Mouse (Mus musculus) layer of hippocampus, postnatal 36 days (tissue): ENCODE measurements around the gene Foxn3. TPM values are rescaled to one million over a fixed set of nuclear protein-coding genes. Genes with fewer than 3 reads are reported as not detected.

Source experiments
- DNase-seq, 2 experiments: peaks; one replicate each; pipeline ENCODE4 v3.0.0; 2022
- total RNA-seq, 2 experiments: library from RNA; stranded (reverse); gene quantifications; 2 replicates each; pipeline ENCODE4 v1.2.3; 2021

Gene Foxn3
- total RNA-seq, 2 experiments from 2014 or later: 53.7 to 55.2 TPM

DNA sequence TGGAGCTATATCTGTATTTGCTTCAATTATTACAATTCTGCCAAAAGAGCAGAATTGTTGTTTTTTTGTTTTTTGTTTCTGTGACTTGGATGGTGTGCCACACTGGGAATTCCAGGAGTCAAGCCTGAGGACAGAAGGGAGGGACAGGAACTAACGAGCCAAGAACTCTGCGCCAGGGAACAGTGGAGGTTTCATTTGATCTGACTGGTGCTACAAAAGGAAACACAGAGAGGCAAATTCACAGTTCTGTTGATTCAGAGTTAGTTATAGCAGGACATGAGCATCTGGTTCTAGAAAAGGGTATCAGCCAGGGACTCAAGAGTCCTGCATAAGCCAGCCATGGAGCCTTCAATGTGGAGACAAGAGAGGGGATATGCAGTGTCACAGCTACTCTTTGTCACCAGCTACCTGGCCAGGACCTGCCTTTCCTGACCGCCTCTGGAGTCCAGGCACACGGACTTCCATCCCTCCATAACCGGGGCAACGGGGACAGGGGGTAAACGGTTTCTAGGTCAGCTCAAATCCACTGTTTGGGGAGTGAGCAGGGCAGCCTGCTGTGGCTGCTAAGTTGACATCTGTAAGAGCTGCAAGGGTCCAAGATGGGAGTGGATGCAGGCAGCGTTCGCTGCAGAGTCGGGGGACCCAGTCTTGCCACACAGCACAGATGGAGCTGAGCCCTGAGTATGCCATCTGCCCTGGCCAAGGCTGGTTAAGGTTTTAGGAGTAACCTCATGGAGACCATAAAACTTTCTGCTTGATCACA, 316.2 kb downstream of the Foxn3 start:
- no peak for DNase-seq

DNA sequence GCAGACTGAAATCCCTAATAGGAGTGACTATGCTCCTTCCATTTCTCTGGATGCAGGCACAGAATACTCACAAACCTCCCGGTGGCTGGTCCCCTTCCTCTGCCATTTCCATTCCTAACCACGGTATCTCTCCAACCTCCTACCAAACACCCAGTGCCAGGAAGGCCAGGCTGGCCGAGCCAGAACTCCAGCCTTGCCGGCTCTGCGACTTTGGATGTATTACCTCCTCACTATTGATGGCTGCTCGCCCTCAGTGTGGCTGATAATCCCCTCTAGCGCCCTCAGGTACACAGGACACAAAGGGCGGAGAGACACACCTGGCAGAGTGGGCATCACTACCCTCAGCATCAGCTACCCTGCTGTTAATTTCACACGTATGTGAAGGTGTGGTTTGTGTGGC, 318.7 kb downstream of the Foxn3 start:
- DNase-seq: no peak

DNA sequence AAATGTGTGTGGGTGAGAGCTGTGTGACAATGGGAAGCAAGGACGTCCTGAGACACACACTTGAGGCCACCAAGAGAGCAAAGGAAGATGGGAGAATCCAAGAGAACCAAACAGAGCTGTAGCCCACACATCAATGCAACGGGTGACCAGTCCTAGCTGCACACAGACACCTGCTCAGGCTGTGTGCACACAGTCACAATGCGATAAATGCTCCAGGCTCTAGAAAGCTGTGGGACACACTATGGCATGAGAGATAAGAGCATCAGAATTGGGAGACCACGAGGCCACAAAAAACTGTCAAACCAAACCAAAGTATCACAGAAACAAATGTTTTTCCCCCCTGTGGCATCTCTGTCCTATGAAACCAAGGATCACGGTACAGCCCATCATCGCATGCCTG, 319.1 kb downstream of the Foxn3 start:
- no peak for DNase-seq

DNA sequence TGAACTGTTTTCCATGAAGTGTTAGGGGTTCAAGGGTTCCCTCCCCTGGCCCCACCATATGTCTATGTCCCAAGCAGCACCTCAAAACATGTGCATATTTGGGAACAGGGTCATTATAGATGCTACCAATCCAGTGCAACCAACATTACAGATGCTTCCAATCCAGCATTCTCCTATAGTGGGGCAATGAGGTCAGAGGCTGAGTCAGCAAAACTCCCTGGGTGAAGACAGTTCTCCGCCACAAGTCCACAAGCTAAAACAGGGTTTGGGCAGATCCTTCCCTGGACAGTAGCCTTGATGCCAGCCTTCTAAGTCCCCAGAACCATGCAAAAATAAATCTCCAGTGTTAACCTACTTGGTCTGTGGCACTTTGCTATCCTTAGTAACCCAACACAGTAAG, 320.1 kb downstream of the Foxn3 start:
- DNase-seq: no peak

DNA sequence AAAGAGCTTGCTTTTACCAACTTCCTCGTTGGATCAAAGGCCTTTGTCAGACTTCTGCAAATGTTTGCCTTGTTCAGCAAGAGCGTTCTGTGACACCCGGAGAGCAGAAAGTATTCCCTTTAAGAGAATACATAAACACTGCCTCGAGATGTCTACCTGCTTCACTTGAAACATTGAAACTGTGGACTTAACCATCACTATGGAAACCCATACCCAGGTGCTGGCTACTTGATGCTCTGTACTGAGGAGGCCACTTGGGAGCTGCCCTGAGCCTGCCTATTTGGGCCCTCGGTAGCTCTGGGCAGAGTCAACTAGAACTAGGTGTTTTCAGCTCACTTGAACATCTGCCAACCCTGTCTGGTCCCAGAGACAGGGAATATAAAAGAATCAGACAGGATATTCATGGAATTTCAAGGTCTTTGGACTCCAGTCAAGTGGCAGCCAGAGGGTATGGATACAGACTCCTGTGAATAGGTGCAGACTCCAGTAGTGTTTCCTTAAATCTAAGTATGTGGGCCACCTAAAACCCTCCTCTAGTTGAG, 323.1 kb downstream of the Foxn3 start:
- DNase-seq: no peak

DNA sequence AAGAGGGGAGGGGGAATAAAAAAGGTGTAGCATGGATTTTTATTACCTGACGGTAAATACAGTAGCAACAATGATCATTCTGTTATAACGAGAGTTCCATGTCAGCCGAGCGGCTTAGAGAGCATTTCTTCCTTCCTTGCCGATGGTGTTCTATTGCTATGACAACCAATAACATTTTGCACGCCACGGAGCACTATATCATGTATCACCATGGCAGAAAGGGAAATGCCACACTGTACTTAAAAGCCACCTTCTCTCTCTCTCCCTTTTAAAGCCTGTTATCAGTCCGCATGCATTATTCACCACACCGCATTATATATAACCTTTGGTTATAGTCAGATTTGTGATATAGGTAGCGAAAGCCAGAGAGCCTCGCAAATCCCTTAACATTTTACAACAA, 323.6 kb downstream of the Foxn3 start:
- no peak for DNase-seq

DNA sequence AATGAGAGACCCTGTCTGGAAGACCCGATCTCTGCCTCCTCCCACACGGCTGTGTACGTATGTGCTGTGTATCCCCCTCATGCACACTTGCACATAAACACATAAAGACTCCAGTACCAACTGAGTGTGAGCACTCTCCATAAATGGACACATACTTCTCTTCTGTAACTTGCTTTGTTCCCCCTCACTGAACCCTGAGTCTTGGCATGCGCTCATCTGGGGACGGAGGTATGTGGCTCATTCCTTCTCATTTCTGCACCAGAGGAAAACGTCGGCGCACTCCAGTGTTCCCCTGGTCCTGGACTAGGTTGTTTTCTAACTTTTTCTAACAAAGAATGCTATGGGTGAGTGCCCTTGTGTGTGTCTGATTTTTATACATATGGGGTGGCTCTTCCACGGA, 325.9 kb downstream of the Foxn3 start:
- DNase-seq: no peak

DNA sequence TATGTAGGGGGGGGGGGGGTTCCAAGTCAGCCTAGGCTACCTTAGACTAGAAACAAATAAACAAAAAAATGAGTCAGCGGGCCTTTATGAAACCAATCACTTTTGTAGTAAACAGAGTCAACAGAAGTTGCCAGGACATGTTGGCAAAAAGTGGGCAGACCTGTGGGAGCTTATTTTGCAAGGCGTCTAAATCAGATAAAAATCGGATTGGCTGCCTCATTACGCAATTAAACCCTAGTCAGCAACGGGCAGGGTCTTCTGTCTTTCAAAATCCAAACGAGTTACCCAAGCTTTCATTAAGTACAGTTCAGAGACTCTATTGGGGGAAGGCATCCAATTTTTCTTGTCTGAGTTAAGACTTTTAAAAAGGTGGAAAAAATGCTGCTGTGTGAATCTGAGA, 329.0 kb downstream of the Foxn3 start:
- DNase-seq: no peak

DNA sequence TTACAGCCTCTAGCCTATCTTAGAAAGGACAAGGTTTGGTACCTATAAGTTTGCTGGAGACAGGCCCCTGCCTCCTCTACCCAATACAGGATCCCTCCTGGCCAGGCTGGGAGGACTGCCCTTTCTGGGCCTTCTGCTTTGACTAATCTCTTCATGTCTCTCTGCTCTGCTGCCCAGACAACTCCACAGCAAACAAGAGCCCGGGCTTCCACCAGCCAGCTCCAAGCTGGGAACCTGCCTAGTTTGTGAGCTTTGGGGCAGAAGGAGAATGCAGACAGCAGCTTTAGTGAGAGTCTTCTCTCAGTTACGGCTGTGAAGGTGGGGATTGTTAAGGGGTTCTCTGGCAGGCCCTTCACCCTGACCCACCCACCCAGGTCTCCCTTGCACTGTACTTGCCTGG, 330.0 kb downstream of the Foxn3 start:
- DNase-seq: no peak

DNA sequence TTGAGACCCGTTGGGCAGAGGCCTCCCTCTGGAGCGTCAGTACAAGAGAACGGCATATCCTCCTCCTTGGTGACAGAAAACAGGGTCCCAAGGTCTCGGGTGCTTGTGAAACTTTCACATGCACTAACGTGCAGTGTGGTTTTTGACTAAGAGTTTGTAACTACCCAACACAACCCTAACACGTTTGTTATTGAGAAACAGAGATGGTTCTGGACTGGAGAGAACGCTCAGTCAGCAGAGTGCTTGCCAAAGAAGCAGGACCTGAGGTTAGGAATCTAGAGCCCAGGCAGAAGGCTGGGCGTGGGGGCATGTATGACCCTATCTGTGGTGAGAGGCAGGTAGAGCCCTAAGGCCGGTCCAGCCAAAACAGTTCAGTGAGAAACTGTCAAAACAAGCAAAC, 330.9 kb downstream of the Foxn3 start:
- DNase-seq: no peak

DNA sequence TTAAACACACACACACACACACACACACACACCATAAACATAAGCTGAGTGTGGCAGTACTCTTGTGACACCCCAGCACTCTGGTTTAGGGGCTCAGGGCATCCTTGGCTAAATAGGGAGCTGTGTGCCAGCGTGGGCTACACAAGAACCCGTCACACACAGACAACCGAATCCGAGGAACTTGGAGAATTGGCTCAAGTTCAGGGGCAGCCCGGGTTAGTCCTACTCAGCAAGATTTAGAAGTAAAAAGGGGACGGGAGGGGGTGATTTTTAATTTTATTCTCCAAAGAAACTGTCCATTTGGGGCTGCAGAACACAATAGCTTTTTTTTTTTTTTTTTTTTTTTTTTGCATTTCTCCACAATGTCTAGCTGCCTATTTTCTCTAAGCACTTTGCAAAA, 332.1 kb downstream of the Foxn3 start:
- no peak for DNase-seq

DNA sequence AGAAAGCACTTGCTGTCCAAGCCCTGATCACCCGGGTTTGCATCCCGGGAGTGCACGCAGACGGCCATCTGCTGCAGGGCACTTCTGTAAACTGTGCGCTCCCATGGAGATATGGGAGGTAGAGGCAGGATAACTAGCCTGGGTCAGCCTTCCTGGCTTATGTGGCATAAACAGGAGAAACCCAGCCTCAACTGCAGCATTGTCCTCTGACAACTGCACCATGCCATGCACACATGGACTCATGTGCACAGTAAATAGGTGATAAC, 332.7 kb downstream of the Foxn3 start:
- no peak for DNase-seq

DNA sequence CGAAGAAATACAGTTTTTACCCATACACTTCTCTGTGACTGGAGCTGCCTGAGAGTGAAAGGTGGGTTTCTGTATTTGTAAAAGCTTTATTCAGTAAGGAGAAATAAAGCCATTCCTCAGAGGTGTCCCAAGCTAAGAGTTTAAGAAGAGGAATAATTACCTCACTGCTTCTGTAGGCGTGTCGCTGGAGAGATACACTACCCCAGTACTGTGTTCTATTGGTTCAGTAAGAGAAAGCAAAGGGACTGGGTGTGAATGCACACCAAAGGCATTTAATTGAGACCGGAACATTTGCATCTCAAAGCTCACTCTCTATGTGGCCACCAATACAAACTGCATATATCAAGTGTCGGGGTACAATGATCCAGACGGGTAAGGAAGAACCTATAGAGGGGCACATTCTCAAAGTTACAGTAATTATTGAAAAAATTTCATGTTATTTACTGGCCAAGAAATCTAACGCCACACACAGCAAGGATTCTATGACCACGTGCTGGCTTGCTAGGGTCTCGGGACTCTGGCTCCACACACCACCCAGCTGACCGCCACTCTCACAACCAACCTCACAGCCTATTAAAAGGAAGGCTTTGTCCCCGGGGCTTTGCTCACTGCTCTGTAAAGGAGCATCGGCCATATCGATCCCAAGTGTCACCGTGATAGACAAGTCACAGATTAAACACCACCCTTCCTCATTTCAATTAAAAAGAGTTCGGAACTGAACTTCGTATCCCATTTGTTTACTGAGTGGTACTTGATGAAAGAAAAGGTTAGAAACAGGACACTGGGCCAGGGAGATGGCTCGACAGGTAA, 333.2 kb downstream of the Foxn3 start:
- no peak for DNase-seq

DNA sequence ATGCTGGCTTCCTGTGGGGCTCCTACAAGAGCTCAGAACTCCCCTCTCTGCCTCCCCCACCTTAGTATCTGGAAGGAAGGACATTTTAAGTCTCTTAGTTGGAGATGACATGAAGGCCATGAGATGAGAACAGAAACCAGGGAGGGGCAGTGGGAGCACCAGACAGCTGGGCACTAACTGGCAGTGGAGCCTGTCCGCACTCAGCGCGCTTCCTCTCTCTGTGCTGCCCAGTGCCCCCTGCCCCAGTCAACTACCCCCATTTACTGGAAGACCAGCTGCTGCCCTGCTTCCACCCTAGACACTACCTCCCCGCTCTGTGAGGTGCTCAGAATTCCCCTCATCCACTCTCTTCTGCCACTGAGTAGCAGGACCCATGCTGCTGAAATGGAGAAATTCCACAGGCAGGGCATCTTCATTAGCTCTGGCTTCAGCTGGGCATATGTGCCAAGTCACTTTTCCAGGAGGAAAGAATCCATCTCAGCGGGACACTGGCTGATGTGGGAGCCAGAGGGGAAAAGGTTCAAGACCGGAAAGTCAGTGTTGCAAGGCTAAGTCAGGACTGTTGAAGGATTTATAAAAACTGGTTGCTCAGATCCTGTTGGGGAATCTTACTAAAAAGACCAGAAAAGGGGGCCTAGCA, 335.9 kb downstream of the Foxn3 start:
- no peak for DNase-seq

DNA sequence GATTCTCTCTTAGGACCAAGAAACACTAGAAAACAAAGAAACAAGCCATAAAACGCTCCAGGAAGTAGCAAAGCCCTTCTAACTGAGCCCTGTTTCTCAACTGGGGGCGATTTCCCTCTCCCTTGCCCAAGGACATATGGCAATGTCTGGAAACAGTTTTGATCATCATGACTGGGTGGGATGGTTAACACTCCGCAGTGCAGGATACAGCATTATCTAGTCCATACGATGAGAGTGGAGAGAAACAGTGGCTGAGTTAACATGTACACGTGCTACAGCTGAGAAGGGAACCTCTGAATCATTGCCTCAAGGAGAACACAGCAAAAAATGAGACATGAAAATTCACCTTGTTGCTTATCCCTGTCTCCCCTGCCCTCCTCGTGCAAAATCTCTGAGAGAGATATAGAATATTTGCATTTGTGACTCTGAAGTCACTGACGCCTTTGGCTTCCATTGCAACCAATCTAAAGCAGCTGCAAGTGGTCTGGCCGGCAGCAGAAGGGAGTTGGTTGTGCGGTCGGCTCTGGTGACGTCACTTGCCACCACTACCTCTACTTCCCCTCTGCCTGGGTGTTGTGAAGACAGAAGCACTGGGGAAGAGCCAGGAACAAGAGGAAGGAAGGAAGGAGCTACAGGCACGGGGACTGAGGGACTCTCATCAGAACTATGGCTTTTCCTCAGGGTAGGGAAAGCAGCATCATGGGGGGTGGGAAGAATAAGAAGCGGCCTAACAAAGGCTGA, 338.3 kb downstream of the Foxn3 start:
- no peak for DNase-seq

DNA sequence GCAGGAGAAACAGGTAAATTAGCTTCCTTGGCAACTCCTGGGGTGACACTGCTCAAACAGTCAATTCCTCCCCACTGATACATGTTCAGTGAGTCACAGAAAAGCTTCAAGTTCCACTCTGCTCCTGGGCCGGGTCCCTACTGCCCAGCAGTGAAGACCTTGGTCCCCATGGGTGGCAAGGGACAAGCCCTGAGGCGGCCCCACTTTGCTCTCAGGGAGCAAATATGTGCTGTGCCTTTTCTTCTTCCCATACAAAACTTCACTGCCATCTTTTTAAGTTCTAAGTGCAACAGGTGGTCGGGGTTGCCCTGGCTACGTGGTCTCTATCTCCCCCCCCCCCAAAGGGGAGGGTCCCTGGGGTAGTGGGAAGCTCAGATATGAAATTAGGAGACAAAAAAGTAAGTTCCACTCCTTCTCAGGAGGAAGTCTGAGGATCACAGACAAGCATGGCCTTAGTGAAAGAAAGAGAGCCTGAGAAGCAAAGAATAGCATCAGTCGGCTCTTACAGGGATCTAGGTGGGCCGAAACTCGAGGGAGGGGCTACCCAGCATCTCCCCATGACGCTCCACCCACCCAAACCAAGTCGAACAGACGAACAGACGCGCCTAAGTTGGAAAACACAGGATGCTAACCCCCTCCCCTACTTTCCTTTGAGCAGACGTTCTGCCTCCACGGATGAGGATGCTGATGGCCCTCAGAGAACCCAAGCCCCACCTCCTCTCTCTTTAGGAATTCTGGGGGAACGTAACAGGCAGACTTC, 342.1 kb downstream of the Foxn3 start:
- no peak for DNase-seq

DNA sequence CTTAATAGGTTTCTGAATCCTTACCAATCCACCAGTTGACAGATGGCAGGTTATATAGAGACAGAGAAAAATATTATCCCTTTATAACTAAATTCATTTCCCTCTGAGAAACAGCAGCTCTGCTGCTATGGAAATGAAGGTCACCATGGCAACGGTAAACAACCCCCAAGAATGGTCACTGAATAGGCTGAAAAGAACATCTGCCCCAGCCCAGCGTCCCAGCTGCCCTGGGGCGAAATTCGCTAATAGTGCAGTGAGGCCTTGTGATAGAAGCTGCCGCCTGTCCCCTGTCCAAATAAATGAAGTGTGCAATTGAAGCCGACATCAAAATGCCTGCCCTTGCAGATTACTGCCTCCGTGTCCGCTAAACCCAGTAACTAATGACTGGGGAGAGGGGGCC, 343.0 kb downstream of the Foxn3 start:
- DNase-seq: peak; percentile 50 to 54

DNA sequence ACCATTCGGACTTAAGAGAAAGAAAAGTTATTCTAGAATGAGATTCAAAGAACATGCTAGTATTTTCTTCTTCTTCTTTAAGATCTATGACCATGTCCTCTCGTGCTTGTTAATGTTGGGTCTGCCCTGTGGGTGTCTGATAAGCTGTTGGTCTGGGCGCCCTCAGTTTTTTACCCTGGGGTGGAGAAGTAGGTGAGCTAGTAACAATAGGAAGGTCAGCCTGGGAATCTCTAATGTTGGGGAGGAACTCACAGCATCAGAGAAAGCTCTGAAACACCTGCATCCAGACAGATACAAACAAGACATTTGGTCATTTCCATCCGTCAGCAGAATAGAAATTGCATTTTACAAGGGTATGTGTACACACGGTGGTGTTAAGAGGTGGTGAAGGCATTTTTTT, 343.6 kb downstream of the Foxn3 start:
- DNase-seq: no peak

DNA sequence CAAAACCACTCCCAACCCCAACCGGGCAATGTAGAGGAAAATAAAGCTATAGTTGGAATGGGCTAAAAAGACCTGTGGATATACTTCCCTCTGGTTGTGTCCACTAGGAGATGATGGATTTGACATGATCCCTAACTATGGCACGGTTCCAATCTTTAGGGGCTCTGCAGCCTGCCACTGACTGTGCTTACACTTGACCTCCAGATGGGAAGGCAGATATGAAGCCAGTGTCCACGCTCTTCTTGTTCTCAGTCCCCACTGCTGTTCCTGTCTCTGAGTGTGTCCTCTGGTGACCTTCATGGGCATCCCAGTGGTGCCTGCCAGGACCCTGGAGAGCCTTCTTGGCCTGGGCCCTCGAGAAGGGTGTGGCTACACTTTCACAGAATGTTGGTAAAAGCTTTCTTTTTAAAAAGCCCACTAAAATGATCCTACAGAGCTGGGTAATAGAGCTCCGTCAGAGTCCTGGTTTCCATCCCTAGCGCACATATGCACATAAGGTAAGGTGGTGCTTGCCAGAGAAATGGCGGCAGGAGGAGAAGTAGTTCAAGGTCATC, 346.2 kb downstream of the Foxn3 start:
- no peak for DNase-seq

DNA sequence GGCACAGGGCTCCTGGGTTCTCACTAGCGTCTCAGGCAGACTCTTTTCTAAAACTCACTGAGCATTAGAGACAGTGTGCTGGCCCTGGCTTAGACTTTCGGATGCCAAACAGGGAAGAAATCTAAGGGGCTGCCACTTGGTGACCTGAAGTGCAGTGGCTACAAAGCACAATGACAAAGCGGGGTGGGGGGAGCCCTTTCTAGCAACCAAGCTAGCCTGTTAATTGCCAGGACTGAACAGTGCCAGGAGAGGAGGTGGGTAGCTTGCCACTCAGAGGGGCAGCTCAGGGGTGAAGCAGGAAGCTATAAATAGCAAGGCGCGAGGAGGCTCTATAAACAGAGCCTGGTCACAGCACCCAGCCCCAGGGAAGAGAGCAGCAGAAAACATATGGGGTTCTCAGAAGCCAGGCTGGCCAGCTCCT, 347.0 kb downstream of the Foxn3 start:
- no peak for DNase-seq

DNA sequence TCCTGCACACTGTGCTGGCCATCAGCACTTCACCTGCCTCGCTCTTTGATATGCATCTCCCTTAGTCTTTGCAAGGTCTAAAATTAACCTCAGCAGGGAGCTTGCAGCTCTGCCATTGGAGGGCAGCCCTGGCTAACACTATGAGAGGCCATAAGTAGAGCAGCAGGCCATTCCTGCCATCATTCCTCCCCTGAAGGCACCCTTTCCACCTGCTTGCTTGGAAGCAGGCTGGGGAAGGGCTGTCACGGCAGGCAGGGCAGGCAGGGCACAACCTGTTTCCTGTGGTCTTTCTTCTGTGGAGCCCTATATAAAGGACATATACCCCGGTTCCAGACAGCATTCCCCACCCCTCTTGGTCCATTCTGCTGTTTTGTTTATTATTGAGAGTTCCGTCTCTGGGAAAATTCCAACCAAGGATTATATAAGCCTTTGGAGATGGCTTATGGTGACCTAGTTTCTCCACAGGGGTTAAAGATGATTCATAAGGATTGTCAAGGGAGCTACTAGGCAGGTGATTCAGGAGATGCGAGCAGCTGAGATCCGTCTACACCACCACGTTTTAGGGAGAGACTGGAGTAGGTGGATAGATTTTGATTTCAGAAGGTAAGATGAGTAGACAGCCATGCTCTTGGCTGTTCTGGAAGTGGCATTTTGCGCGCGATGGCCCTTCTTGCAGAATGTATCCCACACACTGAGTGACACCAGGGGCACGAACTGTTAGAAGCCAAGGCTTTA, 347.7 kb downstream of the Foxn3 start:
- no peak for DNase-seq
